Mouse (Mus musculus) adipocyte (in vitro differentiated cells): ENCODE data around the gene Olfr13.
A peak's percentile ranks its signal among the peaks of the same experiment; 100 is the strongest.
"Not testable (repeated sequence)": the region's sequence is repeated elsewhere in the genome, so short reads cannot be mapped to it uniquely, and the experiment has no call there.

Source experiments
- DNase-seq: peaks from one replicate; pipeline ENCODE4 v3.0.0-alpha.2; 2016; ENCODE audit warnings: low spot score

The Olfr13 gene

DNA sequence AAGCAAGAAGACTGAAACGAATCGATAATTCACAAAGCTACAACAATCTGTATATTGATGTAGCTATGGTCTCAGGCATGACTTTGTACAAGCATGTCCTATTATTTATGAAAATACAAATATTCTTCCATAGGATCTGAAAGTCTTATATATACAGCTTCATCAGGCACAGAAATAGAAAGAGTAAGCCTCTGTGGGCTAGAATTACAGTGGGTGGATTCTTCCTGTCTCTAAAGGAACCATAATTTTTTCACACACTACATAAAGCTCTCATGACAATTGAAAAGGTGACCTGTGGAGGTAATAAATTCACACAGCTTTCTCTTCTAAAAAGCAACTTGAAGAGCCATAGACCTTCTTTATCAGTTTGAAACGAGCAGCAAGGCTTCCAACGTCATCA, at the start of gene Olfr13:
TSS of gene Olfr13 (plus strand) at position 301 of the 400 bp plus-strand sequence.
- no peak for DNase-seq

GRCm38 (mm10) chr6:43146267-43146666, 25.7 kb upstream of the Olfr13 start, which contains the start of gene Olfr237-ps1:
TSS of gene Olfr237-ps1 (plus strand) at chr6:43146567.
- DNase-seq = not testable (repeated sequence)

DNA sequence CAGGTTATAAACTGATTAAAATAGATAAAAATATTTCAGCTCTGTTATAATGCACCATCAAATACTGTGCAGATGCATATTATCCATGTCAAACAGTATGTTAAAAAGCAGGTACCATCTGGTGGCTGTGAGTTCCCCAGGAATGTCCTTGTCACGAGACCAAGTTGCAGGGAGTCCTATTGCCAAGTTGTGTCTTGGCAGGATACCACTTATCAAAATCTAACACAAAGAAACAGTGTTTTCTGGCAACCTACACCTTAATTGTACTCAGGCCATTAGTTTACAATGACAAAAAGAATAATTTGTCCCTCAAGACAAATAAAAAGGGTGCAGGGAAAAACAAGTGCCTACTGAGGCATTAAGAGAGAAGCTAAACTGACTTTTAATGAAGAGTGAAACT, 12.4 kb upstream of the Olfr13 start:
- DNase-seq = no peak

DNA sequence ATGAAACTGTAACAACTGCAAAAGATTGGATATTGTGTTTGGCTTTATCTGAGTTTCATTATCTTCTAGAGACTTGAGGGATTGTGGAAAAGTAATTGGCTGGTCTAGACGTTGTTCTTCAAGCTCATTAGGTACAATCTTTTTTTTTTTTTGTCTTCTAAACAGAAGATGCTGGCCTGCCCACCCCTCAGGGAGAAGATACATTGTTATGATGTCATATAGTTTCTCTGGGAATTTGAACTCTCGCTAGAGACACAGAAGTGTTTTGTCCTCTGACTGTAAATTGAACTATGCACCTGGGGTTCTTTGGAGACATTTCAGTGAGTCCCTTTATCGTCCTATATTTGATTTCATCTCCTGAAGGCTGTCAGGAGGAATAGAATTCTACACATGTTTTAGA, 9.0 kb upstream of the Olfr13 start, which contains the start of gene Olfr437:
TSS of gene Olfr437 (plus strand) at position 301 of the 400 bp plus-strand sequence.
- no peak for DNase-seq

- no peak for DNase-seq
These were observed 4.7 kb upstream of the Olfr13 start for GRCm38 (mm10) chr6:43167246-43167645.

GRCm38 (mm10) chr6:43178129-43178528, 6.2 kb downstream of the Olfr13 start:
- no peak for DNase-seq

- no peak for DNase-seq
These were observed 6.9 kb downstream of the Olfr13 start for GRCm38 (mm10) chr6:43178584-43179501.

DNA sequence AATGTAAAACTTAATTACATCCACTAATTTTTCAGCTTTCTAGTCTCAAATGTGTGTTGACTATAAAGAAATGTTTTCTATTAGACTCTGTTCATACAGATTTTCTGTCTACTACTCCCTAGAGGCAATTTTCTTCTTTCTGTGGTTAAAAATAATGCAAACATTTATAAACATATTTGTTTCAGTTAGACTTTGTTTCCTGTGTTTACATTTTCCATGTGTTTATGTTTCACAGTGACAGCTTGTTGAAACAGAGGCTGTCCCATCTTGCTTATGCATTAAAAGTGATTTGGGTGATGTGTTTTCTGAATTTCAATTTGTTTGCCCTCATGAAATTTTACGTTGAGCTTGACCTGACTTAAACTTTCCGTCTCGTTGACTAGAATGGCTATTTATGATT, 19.0 kb downstream of the Olfr13 start:
- no peak for DNase-seq

- DNase-seq = peak; percentile 29
These were observed 24.8 kb downstream of the Olfr13 start, which contains the start of gene Olfr435 for GRCm38 (mm10) chr6:43196781-43197180. TSS of gene Olfr435 (plus strand) at chr6:43197146.

- DNase-seq = no peak
These were observed 26.2 kb downstream of the Olfr13 start for GRCm38 (mm10) chr6:43198094-43198493.

GRCm38 (mm10) chr6:43202786-43203185, 30.8 kb downstream of the Olfr13 start:
- DNase-seq = no peak

DNA sequence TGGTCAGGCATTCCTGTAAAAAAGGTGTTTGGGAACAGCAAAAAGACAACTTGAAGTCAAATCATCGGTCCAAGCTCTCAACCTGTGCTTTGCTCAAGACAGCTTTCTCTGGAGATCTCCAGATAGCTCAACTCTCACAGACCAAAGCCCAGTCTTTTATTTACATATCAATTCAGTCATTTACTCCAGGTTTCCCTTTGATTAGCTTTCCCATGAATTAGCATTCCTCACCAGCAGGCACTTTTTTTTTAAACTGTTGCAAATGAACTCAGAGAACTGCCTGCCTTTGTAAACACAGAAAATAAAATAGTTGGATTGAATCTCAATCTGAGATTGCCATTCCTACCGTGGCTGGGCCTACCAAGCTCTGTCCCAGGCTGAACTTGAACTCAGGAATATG, 33.4 kb downstream of the Olfr13 start:
- no peak for DNase-seq

- DNase-seq = not testable (repeated sequence)
These were observed 40.9 kb downstream of the Olfr13 start, which contains the start of gene Olfr434 for GRCm38 (mm10) chr6:43212873-43213272. TSS of gene Olfr434 (plus strand) at chr6:43213021.
